15 mouse cellular contexts compared by ENCODE assay signal in genomic region chr13:58896254-58896910, GRCm38 (mm10).
"Had no signal": no experiment of that assay in that cellular context is flagged by ENCODE, and none has a peak within 500 bp of the region (broad histone marks: within the 10 kb centered on the region; RNA-seq: fewer than 3 reads in every experiment).

No protein-coding gene starts in this region.

- ATAC-seq: midbrain, embryonic 13.5 days; midbrain, embryonic 15.5 days had no signal

- H3K27me3 ChIP-seq: megakaryocyte, embryonic 14.5 days; midbrain, embryonic 13.5 days; midbrain, embryonic 15.5 days; neural tube, embryonic 12.5 days had no signal

- H3K9me3 ChIP-seq: midbrain, embryonic 13.5 days; midbrain, embryonic 15.5 days; neural tube, embryonic 12.5 days had no signal

- H3K4me1 ChIP-seq: megakaryocyte, embryonic 14.5 days; midbrain, embryonic 13.5 days; midbrain, embryonic 15.5 days; neural tube, embryonic 12.5 days had no signal

- H3K9ac ChIP-seq: lung, embryonic 14.5 days; midbrain, embryonic 13.5 days; midbrain, embryonic 15.5 days; neural tube, embryonic 12.5 days had no signal

- H3K4me3 ChIP-seq: megakaryocyte, embryonic 14.5 days; midbrain, embryonic 13.5 days; midbrain, embryonic 15.5 days; neural tube, embryonic 12.5 days had no signal

- H3K4me2 ChIP-seq: lung, embryonic 14.5 days; midbrain, embryonic 11.5 days; midbrain, embryonic 13.5 days; midbrain, embryonic 15.5 days; neural tube, embryonic 12.5 days had no signal

- H3K27ac ChIP-seq: macrophage; midbrain, embryonic 13.5 days; midbrain, embryonic 15.5 days; neural tube, embryonic 12.5 days had no signal

- DNase-seq: lung, adult 18-20 months; lung, embryonic 14.5 days; lung, postnatal 14 days; lung, postnatal 36 days; right cerebral cortex, postnatal 14 days; spleen, adult 18-20 months; thymus, adult 18-20 months; thymus, postnatal 14 days; thymus, postnatal 36 days had no signal
